Mouse (Mus musculus): ENCODE measurements around the gene Mrpl48. TPM values are rescaled to one million over a fixed set of nuclear protein-coding genes. Genes with fewer than 3 reads are reported as not detected.
A peak's percentile ranks its signal among the peaks of the same experiment; 100 is the strongest.

Mrpl48 gene
- total and polyA plus RNA-seq, 3 experiments: 39.5 to 67.3 TPM; not detected in 1

GRCm38 (mm10) chr7:100616121-100616857, 8.2 kb upstream of the Mrpl48 start:
- Histone ChIP-seq H3K9me3 (replicated peaks; ENCODE audit: insufficient read depth, low read length) (no peaks in the 10 kb centered on the region), H3K4me3 (ENCODE audit: control insufficient read depth in 1 of 2, insufficient read depth in 1 of 2, low read depth in 2 of 2, low read length in 2 of 2) (no peak overlapping the region), H3K4me1 (ENCODE audit: control insufficient read depth in 1 of 2, insufficient read depth in 2 of 2, low read length in 2 of 2) (peaks cover 0 to 4% of the 10 kb centered on the region in 2 experiments; a peak in 2 of 4 replicates), H3K79me2 (ENCODE audit: control insufficient read depth, insufficient read depth, low read length, poor library complexity) (peaks cover 38% of the 10 kb centered on the region), H3K27me3 (ENCODE audit: control insufficient read depth in 1 of 2, insufficient read depth in 2 of 2, low read length in 2 of 2) (no peaks in the 10 kb centered on the region), H3K36me3 (ENCODE audit: control insufficient read depth in 1 of 2, insufficient read depth in 2 of 2, low read length in 2 of 2) (peaks cover 5 to 6% of the 10 kb centered on the region in 2 experiments; a peak in 3 of 4 replicates), H3K27ac (ENCODE audit: control insufficient read depth, low read depth, low read length) (no peak overlapping the region), H3K9ac (ENCODE audit: control insufficient read depth, low read depth, low read length, poor library complexity, severe bottlenecking) (no peak overlapping the region)
- DNase-seq (ENCODE audit: low read depth, low spot score): peak; percentile 51
- TF ChIP-seq MYB (IDR thresholded peaks at IDR 0.05; ENCODE audit: low read depth, low read length): no peak
- TF ChIP-seq CHD1 (IDR thresholded peaks at IDR 0.05; ENCODE audit: low read depth, low read length): no peak
- no peak for TF ChIP-seq BHLHE40 (IDR thresholded peaks at IDR 0.05; ENCODE audit: borderline replicate concordance, low read depth, low read length)
- peak; percentile 85 for TF ChIP-seq TAL1 (IDR thresholded peaks at IDR 0.05; ENCODE audit: low read length)
- no peak for TF ChIP-seq ELF1 (IDR thresholded peaks at IDR 0.05; ENCODE audit: low read depth, low read length)
- peak; percentile 32; the same call in 1 of the 2 replicates for TF ChIP-seq GATA1 (IDR thresholded peaks at IDR 0.05; ENCODE audit: low read depth, low read length)
- no peak for TF ChIP-seq KAT2A (conservative IDR thresholded peaks at IDR 0.05; ENCODE audit: low read depth, low read length)
- TF ChIP-seq USF2 (IDR thresholded peaks at IDR 0.05; ENCODE audit: borderline replicate concordance in 1 of 2, insufficient read depth in 1 of 2, low read depth in 1 of 2, low read length in 2 of 2): no peak
- TF ChIP-seq CTCF (IDR thresholded peaks at IDR 0.05 in 2 of 3, conservative IDR thresholded peaks at IDR 0.05 in 1 of 3; ENCODE audit: control insufficient read depth in 1 of 3, insufficient read depth in 1 of 3, low read depth in 2 of 3, low read length in 3 of 3, poor library complexity in 1 of 3, severe bottlenecking in 1 of 3): no peak
- TF ChIP-seq TCF12 (IDR thresholded peaks at IDR 0.05; ENCODE audit: low read depth, low read length): peak; percentile 66; the same call in 1 of the 2 replicates
- no peak for TF ChIP-seq HCFC1 (IDR thresholded peaks at IDR 0.05; ENCODE audit: low read depth, low read length)
- no peak for TF ChIP-seq NRF1 (IDR thresholded peaks at IDR 0.05; ENCODE audit: insufficient read depth, low read depth, low read length, poor library complexity, severe bottlenecking)
- TF ChIP-seq MAFK (IDR thresholded peaks at IDR 0.05; ENCODE audit: borderline replicate concordance, low read depth, low read length): no peak
- TF ChIP-seq MEF2A (IDR thresholded peaks at IDR 0.05; ENCODE audit: extremely low read depth, insufficient replicate concordance, low read depth, low read length, poor library complexity, severe bottlenecking): no peak
- 0 out of 2 replicates have a peak, but pooled peaks have one; percentile 10 for TF ChIP-seq ETS1 (IDR thresholded peaks at IDR 0.05; ENCODE audit: low read depth, low read length)
- TF ChIP-seq JUND (IDR thresholded peaks at IDR 0.05; ENCODE audit: low read depth, low read length): no peak
- TF ChIP-seq EP300 (IDR thresholded peaks at IDR 0.05; ENCODE audit: low read depth in 1 of 2, low read length in 2 of 2): peak; percentile 54 to 57
- no peak for TF ChIP-seq ZC3H11A (IDR thresholded peaks at IDR 0.05; ENCODE audit: low read depth, low read length)
- no peak for TF ChIP-seq SMC3 (IDR thresholded peaks at IDR 0.05; ENCODE audit: low read depth, low read length)
- TF ChIP-seq POLR2AphosphoS2 (IDR thresholded peaks at IDR 0.05; ENCODE audit: low read length): no peak
